Mouse (Mus musculus) midbrain, embryonic 12.5 days (tissue): Measurements from ENCODE around the gene Taf3. TPM values are rescaled to one million over a fixed set of nuclear protein-coding genes. Genes with fewer than 3 reads are reported as not detected.

ENCODE experiments used
- ATAC-seq: fragments of 200-750 bp; cut with Nextera tagmentation; 2 replicates; pipeline ENCODE4 v1.8.0; 2017; ENCODE audit warnings: low read depth, moderate TSS enrichment, moderate library complexity; ENCODE audit not compliant: low FRiP score
- H3K27ac ChIP-seq: fragments of 300-500 bp; sonication (generic); replicated peaks from 2 replicates; pipeline ENCODE4 v1.5.1; 2016; ENCODE audit warnings: mild to moderate bottlenecking
- H3K27me3 ChIP-seq: fragments of 300-500 bp; sonication (generic); 2 replicates; pipeline ENCODE4 v1.6.1; 2016; ENCODE audit warnings: mild to moderate bottlenecking
- H3K36me3 ChIP-seq: fragments of 300-500 bp; sonication (generic); 2 replicates; pipeline ENCODE4 v1.6.1; 2016
- H3K4me1 ChIP-seq: fragments of 300-500 bp; sonication (generic); 2 replicates; pipeline ENCODE4 v1.6.1; 2016
- H3K4me2 ChIP-seq: fragments of 300-500 bp; sonication (generic); replicated peaks from 2 replicates; pipeline ENCODE4 v1.6.1; 2016; ENCODE audit warnings: mild to moderate bottlenecking, moderate library complexity
- H3K4me3 ChIP-seq: fragments of 300-500 bp; sonication (generic); 2 replicates; pipeline ENCODE4 v1.5.1; 2016; ENCODE audit warnings: mild to moderate bottlenecking
- H3K9ac ChIP-seq: fragments of 300-500 bp; sonication (generic); replicated peaks from 2 replicates; pipeline ENCODE4 v1.6.1; 2016; ENCODE audit warnings: mild to moderate bottlenecking, moderate library complexity
- H3K9me3 ChIP-seq: fragments of 300-500 bp; sonication (generic); 2 replicates; pipeline ENCODE4 v1.6.1; 2016; ENCODE audit warnings: mild to moderate bottlenecking
- WGBS: fragments of 180-500 bp; shearing (Covaris S2); methylation state at CpG from one replicate; pipeline ENCODE4 v1.1.7; 2016; 5-methylcytosine and 5-hydroxymethylcytosine counted together
- polyA plus RNA-seq: library from polyadenylated mRNA; unstranded; fragments of >200 nt; fragmentation: Nextera tagmentation; extraction: Ambion mirVana; gene quantifications from 2 replicates; pipeline ENCODE4 v1.2.1, GENCODE M21; 2016

The Taf3 gene
- polyA plus RNA-seq, 1 experiment from 2014 or later = 18.1 TPM

- Histone ChIP-seq H3K36me3 (no peaks in the 10 kb centered on the region), H3K4me2 (peak overlapping the region; percentile 33), H3K9ac (peak overlapping the region; percentile 57), H3K4me1 (peaks cover 33% of the 10 kb centered on the region), H3K9me3 (no peaks in the 10 kb centered on the region), H3K4me3 (peak overlapping the region; percentile 51), H3K27me3 (peaks cover 100% of the 10 kb centered on the region), H3K27ac (peak overlapping the region; percentile 76)
- ATAC-seq = no peak
- under 1% methylated on average over 14 of the region's 14 CpGs for WGBS
Measured at GRCm38 (mm10) chr2:9885217-9885770, 163.1 kb downstream of the Taf3 start.

- peak overlapping the region; percentile 57 for H3K9ac ChIP-seq
- no peaks in the 10 kb centered on the region for H3K9me3 ChIP-seq
- 2% methylated on average over 15 of the region's 15 CpGs for WGBS
- peak overlapping the region; percentile 51 for H3K4me3 ChIP-seq
- no peak for ATAC-seq
- H3K27me3 ChIP-seq = peaks cover 100% of the 10 kb centered on the region
- peak overlapping the region; percentile 76 for H3K27ac ChIP-seq
- H3K4me1 ChIP-seq = peaks cover 32% of the 10 kb centered on the region
- peak overlapping the region; percentile 84 for H3K4me2 ChIP-seq
- no peaks in the 10 kb centered on the region for H3K36me3 ChIP-seq
Measured at GRCm38 (mm10) chr2:9884533-9885216, 163.7 kb downstream of the Taf3 start.

GRCm38 (mm10) chr2:9883803-9884532 lies 164.4 kb downstream of the Taf3 start:
- Histone ChIP-seq H3K4me1 (peaks cover 25% of the 10 kb centered on the region), H3K4me2 (peak overlapping the region; percentile 84), H3K9ac (peak overlapping the region; percentile 57), H3K36me3 (no peaks in the 10 kb centered on the region), H3K27ac (peak overlapping the region; percentile 76), H3K9me3 (no peaks in the 10 kb centered on the region), H3K4me3 (peak overlapping the region; percentile 51), H3K27me3 (peaks cover 99% of the 10 kb centered on the region)
- under 1% methylated on average over 25 of the region's 27 CpGs for WGBS
- no peak for ATAC-seq

GRCm38 (mm10) chr2:9882926-9883802 lies 165.2 kb downstream of the Taf3 start:
- no peak for ATAC-seq
- peak overlapping the region; percentile 76 for H3K27ac ChIP-seq
- no peaks in the 10 kb centered on the region for H3K36me3 ChIP-seq
- H3K4me2 ChIP-seq = peak overlapping the region; percentile 84
- H3K4me3 ChIP-seq = peak overlapping the region; percentile 51
- H3K27me3 ChIP-seq = peaks cover 97% of the 10 kb centered on the region
- H3K9me3 ChIP-seq = no peaks in the 10 kb centered on the region
- under 1% methylated on average over 43 of the region's 43 CpGs for WGBS
- peaks cover 30% of the 10 kb centered on the region for H3K4me1 ChIP-seq
- peak overlapping the region; percentile 57 for H3K9ac ChIP-seq

GRCm38 (mm10) chr2:9882371-9882925 lies 165.9 kb downstream of the Taf3 start:
- Histone ChIP-seq H3K27ac (peak overlapping the region; percentile 76), H3K4me1 (peaks cover 31% of the 10 kb centered on the region), H3K4me2 (peak overlapping the region; percentile 84), H3K4me3 (peak overlapping the region; percentile 51), H3K9me3 (no peaks in the 10 kb centered on the region), H3K27me3 (peaks cover 95% of the 10 kb centered on the region), H3K9ac (peak overlapping the region; percentile 57), H3K36me3 (no peaks in the 10 kb centered on the region)
- no peak for ATAC-seq
- under 1% methylated on average over 39 of the region's 39 CpGs for WGBS

- peaks cover 38% of the 10 kb centered on the region for H3K4me1 ChIP-seq
- peak overlapping the region; percentile 57; the same call in 1 of the 2 replicates for H3K9ac ChIP-seq
- H3K4me3 ChIP-seq = peak overlapping the region; percentile 51
- H3K4me2 ChIP-seq = peak overlapping the region; percentile 84
- H3K27ac ChIP-seq = peak overlapping the region; percentile 76
- H3K36me3 ChIP-seq = no peaks in the 10 kb centered on the region
- no peak for ATAC-seq
- no peaks in the 10 kb centered on the region for H3K9me3 ChIP-seq
- peaks cover 95% of the 10 kb centered on the region for H3K27me3 ChIP-seq
- WGBS = 0% methylated on average over 13 of the region's 13 CpGs
Measured at GRCm38 (mm10) chr2:9881611-9882023, 166.8 kb downstream of the Taf3 start.

GRCm38 (mm10) chr2:9881051-9881591 lies 167.3 kb downstream of the Taf3 start, which contains the start of gene 4930412O13Rik:
Gene 4930412O13Rik (plus strand): TSS chr2:9881252.
- Histone ChIP-seq H3K4me3 (peak within 1 kb of the TSS; percentile 51), H3K27ac (peak within 1 kb of the TSS; percentile 76), H3K4me1 (peaks cover 38% of the 10 kb centered on the region), H3K9ac (peak within 1 kb of the TSS; percentile 57), H3K36me3 (no peaks in the 10 kb centered on the region), H3K27me3 (peaks cover 95% of the 10 kb centered on the region), H3K9me3 (no peaks in the 10 kb centered on the region), H3K4me2 (peak within 1 kb of the TSS; percentile 84)
- ATAC-seq = no peak; the same call in 1 of the 2 replicates
- under 1% methylated on average over 33 of the region's 35 CpGs for WGBS

- no peak for ATAC-seq
- 3% methylated on average over 11 of the region's 11 CpGs for WGBS
Measured at GRCm38 (mm10) chr2:9880271-9880670, 168.1 kb downstream of the Taf3 start.

GRCm38 (mm10) chr2:9879493-9879892 lies 168.9 kb downstream of the Taf3 start:
- H3K4me2 ChIP-seq = peak overlapping the region; percentile 84
- H3K27ac ChIP-seq = peak overlapping the region; percentile 77
- 0 out of 2 replicates have a peak overlapping the region, but pooled peaks have one; percentile 43 for H3K9ac ChIP-seq
- H3K4me3 ChIP-seq = peak overlapping the region; percentile 51
- H3K9me3 ChIP-seq = no peaks in the 10 kb centered on the region
- peaks cover 38% of the 10 kb centered on the region for H3K4me1 ChIP-seq
- WGBS = 0% methylated on average over 21 of the region's 21 CpGs
- ATAC-seq = peak; percentile 95
- H3K27me3 ChIP-seq = peaks cover 95% of the 10 kb centered on the region
- no peaks in the 10 kb centered on the region for H3K36me3 ChIP-seq

More at GRCm38 (mm10) chr2:9880271-9880670, 168.1 kb downstream of the Taf3 start:
- H3K27ac ChIP-seq = peak overlapping the region; percentile 30; the same call in 1 of the 2 replicates
- H3K27me3 ChIP-seq = peaks cover 95% of the 10 kb centered on the region
- peak overlapping the region; percentile 51 for H3K4me3 ChIP-seq
- no peaks in the 10 kb centered on the region for H3K36me3 ChIP-seq
- no peaks in the 10 kb centered on the region for H3K9me3 ChIP-seq
- peak overlapping the region; percentile 84 for H3K4me2 ChIP-seq
- peaks cover 38% of the 10 kb centered on the region for H3K4me1 ChIP-seq
- no peak overlapping the region for H3K9ac ChIP-seq

GRCm38 (mm10) chr2:9879092-9879491 lies 169.3 kb downstream of the Taf3 start:
- peak overlapping the region; percentile 77 for H3K27ac ChIP-seq
- no peaks in the 10 kb centered on the region for H3K9me3 ChIP-seq
- peak overlapping the region; percentile 51 for H3K4me3 ChIP-seq
- 0% methylated on average over 22 of the region's 22 CpGs for WGBS
- peak overlapping the region; percentile 84 for H3K4me2 ChIP-seq
- H3K4me1 ChIP-seq = peaks cover 35% of the 10 kb centered on the region
- peak overlapping the region; percentile 43; the same call in 1 of the 2 replicates for H3K9ac ChIP-seq
- peaks cover 95% of the 10 kb centered on the region for H3K27me3 ChIP-seq
- H3K36me3 ChIP-seq = no peaks in the 10 kb centered on the region
- ATAC-seq = no peak; the same call in 1 of the 2 replicates
